Mouse (Mus musculus): ENCODE data around the gene Slc22a14.
"Not testable (repeated sequence)": the region's sequence is repeated elsewhere in the genome, so short reads cannot be mapped to it uniquely, and the experiment has no call there.

Slc22a14 gene

DNA sequence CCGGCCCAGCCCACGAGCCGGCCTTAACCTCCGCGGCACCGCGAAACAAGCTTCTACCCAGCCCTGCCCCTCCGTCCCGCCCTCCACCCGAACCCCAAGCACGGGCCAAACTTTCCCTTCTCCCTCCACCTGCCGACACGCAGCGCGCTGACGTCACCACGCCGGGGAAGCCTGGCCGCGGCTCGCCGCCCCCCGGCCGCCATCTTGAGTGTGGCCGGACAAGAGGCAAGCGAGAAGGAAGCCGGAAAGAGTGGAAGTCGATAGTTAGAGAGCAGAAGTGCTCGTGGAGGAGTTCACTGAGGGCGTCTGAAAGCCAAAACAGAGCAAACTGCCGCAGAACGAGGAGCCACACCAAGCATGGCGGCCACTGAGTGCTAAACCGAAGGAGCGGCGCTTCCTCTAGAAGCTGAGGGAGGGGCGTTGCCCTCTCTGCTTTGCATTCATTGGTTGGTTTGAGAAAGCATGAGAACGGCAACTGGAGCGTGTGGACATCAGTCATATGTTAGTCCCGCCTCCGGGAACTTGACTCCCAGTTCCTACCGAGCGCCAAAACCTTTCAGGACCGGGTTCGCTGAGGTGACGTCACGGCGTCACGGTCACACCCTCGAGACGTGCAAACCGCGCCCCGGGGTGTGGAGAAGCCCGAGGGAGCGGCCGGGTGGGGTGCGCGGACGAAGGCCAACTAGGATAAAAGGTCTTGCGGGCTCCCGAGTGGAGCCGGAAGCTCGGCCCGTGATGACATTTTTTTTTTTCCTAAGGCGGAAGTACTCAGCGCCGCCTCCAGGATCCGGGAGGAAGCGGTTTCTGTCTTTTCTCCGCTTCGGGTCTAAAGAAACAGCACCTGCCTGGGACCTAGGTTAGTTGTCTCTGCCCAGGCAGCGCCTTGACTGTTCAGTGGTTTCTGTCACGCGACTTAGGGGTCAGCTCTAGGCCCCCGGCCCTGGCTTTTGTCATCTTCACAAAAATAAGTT, 42.8 kb downstream of the Slc22a14 start, which contains the start of gene Oxsr1:
Gene Oxsr1 (minus strand): TSS at position 139 of the 971 bp plus-strand sequence.
- DNase-seq (ENCODE audit: low read depth) = peak; percentile 99

- DNase-seq (ENCODE audit: low read depth) = no peak
These were observed 43.7 kb downstream of the Slc22a14 start for GRCm38 (mm10) chr9:119321392-119322229.

GRCm38 (mm10) chr9:119320946-119321345, 44.4 kb downstream of the Slc22a14 start:
- DNase-seq (ENCODE audit: low read depth) = no peak

GRCm38 (mm10) chr9:119320446-119320845, 44.9 kb downstream of the Slc22a14 start:
- DNase-seq (ENCODE audit: low read depth) = no peak

- DNase-seq (ENCODE audit: low read depth) = no peak
These were observed 46.5 kb downstream of the Slc22a14 start for GRCm38 (mm10) chr9:119318891-119319290.

- no peak for DNase-seq (ENCODE audit: low read depth)
These were observed 52.3 kb downstream of the Slc22a14 start for GRCm38 (mm10) chr9:119313096-119313495.

GRCm38 (mm10) chr9:119309067-119309466, 56.3 kb downstream of the Slc22a14 start:
- DNase-seq (ENCODE audit: low read depth) = no peak

GRCm38 (mm10) chr9:119305863-119306262, 59.5 kb downstream of the Slc22a14 start:
- DNase-seq (ENCODE audit: low read depth) = no peak

DNA sequence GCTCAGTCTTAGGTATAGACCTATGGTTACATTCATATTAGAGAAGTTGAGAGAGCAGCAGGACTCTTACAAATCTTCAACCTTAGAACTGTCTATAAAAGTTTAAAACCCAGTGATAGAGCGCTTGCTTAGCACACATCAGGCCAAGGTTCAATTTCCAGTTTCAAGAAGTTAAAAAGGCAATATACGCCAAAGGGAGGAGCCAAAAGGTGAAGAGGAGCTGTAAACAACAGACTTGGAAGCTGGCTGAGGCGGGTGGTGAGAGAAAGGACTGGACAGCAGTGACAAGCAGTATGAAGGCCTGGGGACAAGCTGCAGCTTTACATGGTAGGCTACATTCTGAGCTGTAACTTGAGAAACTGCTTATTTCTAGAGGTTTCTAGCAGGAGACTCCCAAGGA, 66.8 kb downstream of the Slc22a14 start:
- no peak for DNase-seq (ENCODE audit: low read depth)

DNA sequence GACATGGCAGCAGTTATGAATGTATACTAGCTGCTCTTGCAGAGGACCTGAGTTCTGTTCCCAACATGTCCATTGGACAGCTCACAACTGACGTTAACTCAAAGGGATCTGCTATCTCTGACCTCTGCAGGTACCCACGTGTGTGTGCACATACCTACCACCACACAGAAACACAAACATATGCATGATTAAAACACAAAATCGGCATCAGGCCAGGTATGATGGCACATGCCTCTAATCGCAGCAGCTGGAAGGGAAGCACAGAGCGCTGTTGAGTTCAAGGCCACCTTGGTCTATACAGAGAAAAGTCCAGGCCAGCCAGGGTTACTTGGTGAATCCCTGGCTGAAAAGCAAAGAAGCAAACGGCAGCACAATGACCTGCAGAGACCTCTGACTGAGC, 67.7 kb downstream of the Slc22a14 start:
- DNase-seq (ENCODE audit: low read depth) = no peak

DNA sequence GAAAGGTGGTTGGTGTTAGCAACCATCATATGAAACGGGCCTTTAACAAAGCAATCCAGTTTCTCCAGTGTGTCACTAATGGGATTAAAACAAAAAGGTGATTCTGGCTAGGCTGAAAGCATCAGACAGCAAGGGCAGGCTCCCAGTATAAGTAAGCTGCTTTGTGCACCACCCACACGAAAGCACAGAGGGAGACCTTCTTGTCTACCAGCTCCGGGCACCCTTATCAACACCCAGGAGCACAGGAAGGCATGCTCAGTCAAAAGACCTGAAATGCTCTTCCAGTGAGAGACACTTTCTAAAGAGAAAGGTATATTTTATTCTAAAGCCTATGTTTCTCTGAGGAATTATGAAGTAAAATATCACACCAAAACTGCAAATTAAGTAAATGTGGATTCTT, 74.6 kb downstream of the Slc22a14 start:
- DNase-seq (ENCODE audit: low read depth) = no peak

- DNase-seq (ENCODE audit: low read depth) = no peak
These were observed 84.3 kb downstream of the Slc22a14 start for GRCm38 (mm10) chr9:119280894-119281682.

GRCm38 (mm10) chr9:119278031-119278430, 87.3 kb downstream of the Slc22a14 start:
- no peak for DNase-seq (ENCODE audit: low read depth)

GRCm38 (mm10) chr9:119276321-119276720, 89.0 kb downstream of the Slc22a14 start:
- DNase-seq (ENCODE audit: low read depth) = no peak

- not testable (repeated sequence) for DNase-seq (ENCODE audit: low read depth)
These were observed 90.5 kb downstream of the Slc22a14 start for GRCm38 (mm10) chr9:119274814-119275213.

DNA sequence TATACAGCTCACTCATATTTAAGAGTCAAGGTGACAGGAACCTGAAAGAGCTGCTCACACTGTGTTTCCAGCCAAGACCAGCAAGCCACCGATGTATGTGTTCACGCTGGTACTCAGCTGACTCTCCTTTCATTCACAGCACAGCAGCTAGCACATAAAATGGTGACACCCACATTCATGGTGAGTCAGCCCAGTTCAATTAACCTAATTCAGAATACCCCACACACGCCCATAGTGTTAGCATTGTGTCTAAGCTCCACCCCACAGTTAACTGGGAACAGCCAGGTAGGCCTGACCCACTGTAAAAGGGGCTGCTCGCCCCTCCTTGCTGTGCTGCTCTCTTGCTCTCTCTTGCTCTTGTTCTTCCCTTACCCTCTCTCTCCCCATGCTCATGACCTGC, 93.9 kb downstream of the Slc22a14 start:
- DNase-seq (ENCODE audit: low read depth) = no peak

GRCm38 (mm10) chr9:119268588-119269145, 96.7 kb downstream of the Slc22a14 start:
- DNase-seq (ENCODE audit: low read depth) = no peak

DNA sequence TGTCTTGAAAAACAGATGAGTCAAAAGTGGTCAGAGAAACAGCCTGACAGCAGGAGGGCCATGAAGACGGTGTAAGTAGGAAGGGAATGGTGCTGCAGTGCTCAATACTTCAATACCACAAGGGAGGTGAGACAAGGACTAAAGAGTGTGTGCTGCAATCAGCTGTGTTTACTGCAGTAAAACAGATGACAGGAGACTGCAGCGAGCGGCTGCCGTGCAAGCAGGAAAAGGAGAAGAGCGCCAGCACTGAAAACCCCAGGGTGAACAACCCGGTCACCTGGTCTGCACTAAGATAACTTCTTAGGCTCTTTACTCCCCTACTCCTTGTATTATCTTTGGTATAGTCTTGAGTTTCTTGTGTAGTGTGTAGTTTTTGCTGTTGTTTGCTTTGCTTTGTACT, 97.2 kb downstream of the Slc22a14 start:
- DNase-seq (ENCODE audit: low read depth) = no peak

DNA sequence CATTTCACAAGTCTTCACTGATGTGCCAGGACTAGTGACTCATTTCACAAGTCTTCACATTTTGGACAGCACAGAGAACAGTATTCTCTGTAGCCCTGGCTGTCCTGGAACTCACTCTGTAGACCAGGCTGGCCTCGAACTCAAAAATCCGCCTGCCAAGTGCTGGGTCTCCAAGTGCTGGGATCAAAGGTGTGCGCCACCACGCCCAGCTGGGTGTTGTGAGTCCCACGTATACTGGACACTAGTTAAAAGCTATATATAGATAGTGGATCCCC, 99.3 kb downstream of the Slc22a14 start:
- DNase-seq (ENCODE audit: low read depth) = not testable (repeated sequence)

- not testable (repeated sequence) for DNase-seq (ENCODE audit: low read depth)
These were observed 99.8 kb downstream of the Slc22a14 start for GRCm38 (mm10) chr9:119265373-119266120.

GRCm38 (mm10) chr9:119263067-119263466, 102.3 kb downstream of the Slc22a14 start:
- DNase-seq (ENCODE audit: low read depth) = no peak
